In genomic region chr5:65699146-65699545, GRCm38 (mm10) we compare ENCODE assay signal across 9 mouse cellular contexts. TPM values are rescaled to one million over a fixed set of nuclear protein-coding genes. Genes with fewer than 3 reads are reported as not detected.
DNase-seq lines count a peak whose midpoint lies in the region; ATAC-seq and TF ChIP-seq lines count a peak whose summit lies in the region.
"Had no signal": no experiment of that assay in that cellular context is flagged by ENCODE, and none has a peak within 500 bp of the region (broad histone marks: within the 10 kb centered on the region; RNA-seq: fewer than 3 reads in every experiment).

No protein-coding gene starts in this region.

- H3K4me2 ChIP-seq in embryonic facial prominence, embryonic 15.5 days (replicated peaks): peak overlapping the region; percentile 60
- peak overlapping the region; percentile 84 for H3K4me2 ChIP-seq in intestine, postnatal 0 days (replicated peaks; ENCODE audit: low read depth)
- H3K4me2 ChIP-seq in neural tube, embryonic 14.5 days (ENCODE audit: low read depth, low read length): peak overlapping the region; percentile 56; the same call in 1 of the 2 replicates

- peak overlapping the region; percentile 31; the same call in 1 of the 2 replicates for H3K4me3 ChIP-seq in liver, adult 2 months (ENCODE audit: insufficient read depth, low read depth, low read length)
- peak overlapping the region; percentile 95 for H3K4me3 ChIP-seq in embryonic facial prominence, embryonic 15.5 days (replicated peaks)
- peak overlapping the region; percentile 98 for H3K4me3 ChIP-seq in intestine, postnatal 0 days (ENCODE audit: low read depth, low read length)
- no peak overlapping the region for H3K4me3 ChIP-seq in neural tube, embryonic 14.5 days (ENCODE audit: low read depth, low read length)

- H3K9ac ChIP-seq in liver, adult 2 months (ENCODE audit: low read depth, low read length): peak overlapping the region; percentile 58
- H3K9ac ChIP-seq in embryonic facial prominence, embryonic 15.5 days: peak overlapping the region; percentile 5; the same call in 1 of the 2 replicates
- H3K9ac ChIP-seq in intestine, postnatal 0 days (ENCODE audit: low read depth, low read length): peak overlapping the region; percentile 96; the same call in 1 of the 2 replicates
- no peak overlapping the region for H3K9ac ChIP-seq in neural tube, embryonic 14.5 days (replicated peaks; ENCODE audit: low read depth, low read length)

- TF ChIP-seq CTCF in liver, adult 2 months (IDR thresholded peaks at IDR 0.05; ENCODE audit: low read depth, low read length): no peak
- no peak for TF ChIP-seq CTCF in intestine, postnatal 0 days (IDR thresholded peaks at IDR 0.05; ENCODE audit: low read depth)

- DNase-seq in liver, adult 2 months (ENCODE audit: extremely low read depth, low read depth, low spot score): no peak
- no peak for DNase-seq in liver
- no peak for DNase-seq in thymus, postnatal 25 days
- DNase-seq in right cerebral cortex, postnatal 10 days (ENCODE audit: low spot score in 2 of 2): no peak
- DNase-seq: right cerebral cortex, adult 18-20 months had no signal

- no peaks in the 10 kb centered on the region for H3K27me3 ChIP-seq in liver, adult 2 months (ENCODE audit: control insufficient read depth, insufficient read depth, low read length)
- H3K27me3 ChIP-seq in embryonic facial prominence, embryonic 15.5 days: no peaks in the 10 kb centered on the region
- H3K27me3 ChIP-seq in intestine, postnatal 0 days (replicated peaks; ENCODE audit: control insufficient read depth, insufficient read depth, low read length): no peaks in the 10 kb centered on the region
- H3K27me3 ChIP-seq in neural tube, embryonic 14.5 days (ENCODE audit: control insufficient read depth, insufficient read depth, low read length): no peaks in the 10 kb centered on the region

- peak overlapping the region; percentile 76 for H3K27ac ChIP-seq in liver, adult 2 months (replicated peaks; ENCODE audit: insufficient read depth, low read depth, low read length)
- H3K27ac ChIP-seq in embryonic facial prominence, embryonic 15.5 days (replicated peaks): peak overlapping the region; percentile 97
- peak overlapping the region; percentile 97; the same call in 1 of the 2 replicates for H3K27ac ChIP-seq in intestine, postnatal 0 days (ENCODE audit: low read depth, low read length)
- H3K27ac ChIP-seq in neural tube, embryonic 14.5 days (ENCODE audit: low read depth, low read length): no peak overlapping the region

- TF ChIP-seq POLR2A in liver, adult 2 months (IDR thresholded peaks at IDR 0.05; ENCODE audit: extremely low read depth, insufficient read depth, low read length): no peak

- no peak for ATAC-seq in embryonic facial prominence, embryonic 15.5 days (ENCODE audit: insufficient number of reproducible peaks, low FRiP score, low TSS enrichment, low read depth)
- ATAC-seq in intestine, postnatal 0 days: no peak
- no peak for ATAC-seq in neural tube, embryonic 14.5 days (ENCODE audit: low read depth)
- ATAC-seq in cerebellum, adult (ENCODE audit: insufficient number of reproducible peaks, low FRiP score, low TSS enrichment): no peak

- no peaks in the 10 kb centered on the region for H3K9me3 ChIP-seq in embryonic facial prominence, embryonic 15.5 days (replicated peaks)
- H3K9me3 ChIP-seq in intestine, postnatal 0 days (ENCODE audit: control insufficient read depth): no peaks in the 10 kb centered on the region
- H3K9me3 ChIP-seq in neural tube, embryonic 14.5 days (ENCODE audit: control insufficient read depth, low read length): no peaks in the 10 kb centered on the region

- peaks cover 16% of the 10 kb centered on the region for H3K79me2 ChIP-seq in liver, adult 2 months (ENCODE audit: control insufficient read depth, insufficient read depth, low read length)

- H3K36me3 ChIP-seq in liver, adult 2 months (ENCODE audit: control insufficient read depth, insufficient read depth, low read length): peaks cover 5% of the 10 kb centered on the region; the same call in 1 of the 2 replicates
- H3K36me3 ChIP-seq in embryonic facial prominence, embryonic 15.5 days: 0 out of 2 replicates have a peak, but pooled peaks cover 6% of the 10 kb centered on the region
- H3K36me3 ChIP-seq in intestine, postnatal 0 days (ENCODE audit: control insufficient read depth, insufficient read depth): no peaks in the 10 kb centered on the region
- no peaks in the 10 kb centered on the region for H3K36me3 ChIP-seq in neural tube, embryonic 14.5 days (ENCODE audit: control insufficient read depth, insufficient read depth, low read length)

- 54% methylated on average over 10 of the region's 10 CpGs for WGBS in liver, adult 2 months
- 70% methylated on average over 10 of the region's 10 CpGs for WGBS in embryonic facial prominence, embryonic 15.5 days
- WGBS in intestine, postnatal 0 days: 69% methylated on average over 10 of the region's 10 CpGs
- 66% methylated on average over 10 of the region's 10 CpGs for WGBS in neural tube, embryonic 14.5 days

- H3K4me1 ChIP-seq in liver, adult 2 months (ENCODE audit: control insufficient read depth, insufficient read depth, low read length): peaks cover 13% of the 10 kb centered on the region
- H3K4me1 ChIP-seq in embryonic facial prominence, embryonic 15.5 days: peaks cover 19% of the 10 kb centered on the region
- H3K4me1 ChIP-seq in intestine, postnatal 0 days (replicated peaks; ENCODE audit: control insufficient read depth, insufficient read depth, low read length): 0 out of 2 replicates have a peak, but pooled peaks cover 3% of the 10 kb centered on the region
- H3K4me1 ChIP-seq in neural tube, embryonic 14.5 days (ENCODE audit: control insufficient read depth, insufficient read depth, low read length): peaks cover 10% of the 10 kb centered on the region

RNA-seq across cellular contexts. Expression of gene Pds5a, which starts 1.1 kb away (rescaled TPM):
- total RNA-seq in liver, adult 2 months (2014; rRNA removed): 64.4 and 69.5 TPM in 2 replicates
- polyA plus RNA-seq in liver, adult 2 months (2012; rRNA removed): 6.7 and 8.2 TPM in 2 replicates
- 57.4 and 61.2 TPM in 2 replicates for polyA plus RNA-seq in embryonic facial prominence, embryonic 15.5 days (2015; fragmentation: Nextera tagmentation; extraction: Ambion mirVana)
- 21.1 and 26.3 TPM in 2 replicates for polyA plus RNA-seq in intestine, postnatal 0 days (2015; fragmentation: Nextera tagmentation; extraction: Ambion mirVana)
- polyA plus RNA-seq in neural tube, embryonic 14.5 days (2014; fragmentation: Nextera tagmentation; extraction: Ambion mirVana): 60.6 and 69.2 TPM in 2 replicates
